Comparison of ENCODE assay signal across 22 mouse cellular contexts in the genomic region with DNA sequence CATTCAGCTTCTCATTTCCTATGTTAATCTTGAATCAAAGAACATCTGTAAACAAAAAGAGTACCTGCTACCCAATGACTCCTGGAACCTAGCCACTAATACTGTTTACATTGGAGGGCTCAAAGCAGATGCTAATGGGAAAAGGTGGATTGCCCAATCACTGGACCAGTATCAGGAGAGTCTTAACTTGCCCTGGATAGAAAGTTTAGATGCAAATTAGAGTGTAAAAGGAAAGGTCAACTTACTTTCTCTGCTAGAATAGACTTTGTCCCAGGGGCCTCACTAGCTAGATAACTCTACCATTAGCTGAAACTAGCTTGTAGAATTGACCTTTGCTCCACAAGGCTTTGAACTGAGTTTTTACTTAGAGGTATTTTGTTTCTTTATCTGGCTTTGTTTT.
DNase-seq lines count a peak whose midpoint lies in the region; ATAC-seq lines count a peak whose summit lies in the region.
"Had no signal": no experiment of that assay in that cellular context is flagged by ENCODE, and none has a peak within 500 bp of the region (broad histone marks: within the 10 kb centered on the region; RNA-seq: fewer than 3 reads in every experiment).

No protein-coding gene starts in this region.

- no peak overlapping the region for H3K27ac ChIP-seq in embryonic facial prominence, embryonic 14.5 days (replicated peaks; ENCODE audit: low read depth, low read length)
- H3K27ac ChIP-seq in embryonic facial prominence, embryonic 10.5 days (replicated peaks): no peak overlapping the region
- H3K27ac ChIP-seq in liver, embryonic 13.5 days: no peak overlapping the region
- H3K27ac ChIP-seq: forebrain, embryonic 12.5 days; left cerebral cortex, adult 2 months; macrophage; midbrain, embryonic 10.5 days had no signal

- H3K36me3 ChIP-seq in embryonic facial prominence, embryonic 14.5 days (ENCODE audit: control insufficient read depth, insufficient read depth, low read length): no peaks in the 10 kb centered on the region
- no peaks in the 10 kb centered on the region for H3K36me3 ChIP-seq in embryonic facial prominence, embryonic 10.5 days (replicated peaks)
- H3K36me3 ChIP-seq in liver, embryonic 13.5 days: no peaks in the 10 kb centered on the region
- H3K36me3 ChIP-seq: forebrain, embryonic 12.5 days; midbrain, embryonic 10.5 days had no signal

- no peak overlapping the region for H3K4me3 ChIP-seq in embryonic facial prominence, embryonic 14.5 days (ENCODE audit: low read depth, low read length)
- no peak overlapping the region for H3K4me3 ChIP-seq in embryonic facial prominence, embryonic 10.5 days
- H3K4me3 ChIP-seq in liver, embryonic 13.5 days (replicated peaks): no peak overlapping the region
- H3K4me3 ChIP-seq: forebrain, embryonic 12.5 days; left cerebral cortex, adult 2 months; midbrain, embryonic 10.5 days; myocyte had no signal

- no peaks in the 10 kb centered on the region for H3K4me1 ChIP-seq in embryonic facial prominence, embryonic 14.5 days (ENCODE audit: control insufficient read depth, insufficient read depth, low read length)
- no peaks in the 10 kb centered on the region for H3K4me1 ChIP-seq in embryonic facial prominence, embryonic 10.5 days
- no peaks in the 10 kb centered on the region for H3K4me1 ChIP-seq in liver, embryonic 13.5 days (replicated peaks)
- H3K4me1 ChIP-seq: forebrain, embryonic 12.5 days; midbrain, embryonic 10.5 days had no signal

- no peak for ATAC-seq in embryonic facial prominence, embryonic 14.5 days (ENCODE audit: low read depth)
- ATAC-seq in liver, embryonic 13.5 days (ENCODE audit: low read depth): peak; percentile 68
- ATAC-seq: hindbrain, embryonic 16.5 days; Patski had no signal

- no peak overlapping the region for H3K4me2 ChIP-seq in embryonic facial prominence, embryonic 14.5 days (ENCODE audit: low read depth, low read length)
- H3K4me2 ChIP-seq in liver, embryonic 13.5 days: no peak overlapping the region
- H3K4me2 ChIP-seq: forebrain, embryonic 12.5 days had no signal

- no peaks in the 10 kb centered on the region for H3K27me3 ChIP-seq in embryonic facial prominence, embryonic 14.5 days (replicated peaks; ENCODE audit: control insufficient read depth, insufficient read depth, low read length)
- no peaks in the 10 kb centered on the region for H3K27me3 ChIP-seq in embryonic facial prominence, embryonic 10.5 days (replicated peaks; ENCODE audit: low read depth, poor library complexity, severe bottlenecking)
- no peaks in the 10 kb centered on the region for H3K27me3 ChIP-seq in liver, embryonic 13.5 days
- H3K27me3 ChIP-seq: forebrain, embryonic 12.5 days; Patski had no signal

- H3K9ac ChIP-seq in embryonic facial prominence, embryonic 14.5 days (ENCODE audit: low read depth, low read length): no peak overlapping the region
- H3K9ac ChIP-seq in liver, embryonic 13.5 days: no peak overlapping the region
- H3K9ac ChIP-seq: forebrain, embryonic 12.5 days had no signal

- no peaks in the 10 kb centered on the region for H3K9me3 ChIP-seq in embryonic facial prominence, embryonic 14.5 days (ENCODE audit: control insufficient read depth, low read length)
- H3K9me3 ChIP-seq in embryonic facial prominence, embryonic 10.5 days: no peaks in the 10 kb centered on the region
- H3K9me3 ChIP-seq in liver, embryonic 13.5 days (replicated peaks): no peaks in the 10 kb centered on the region
- H3K9me3 ChIP-seq: forebrain, embryonic 12.5 days; midbrain, embryonic 10.5 days had no signal

- peak; percentile 26 for DNase-seq in embryonic facial prominence, embryonic 14.5 days (ENCODE audit: low spot score)
- DNase-seq in embryonic facial prominence, embryonic 10.5 days (ENCODE audit: low spot score): no peak
- peak; percentile 62 for DNase-seq in kidney, adult 9 months
- no peak for DNase-seq in kidney, postnatal 10 days
- peak; percentile 46 for DNase-seq in ZHBTc4 (ENCODE audit: low read depth, low spot score)
- DNase-seq in liver, embryonic 13.5 days: no peak
- DNase-seq in yolk sac, embryonic 10.5 days (ENCODE audit: low spot score): no peak
- DNase-seq in thymus, postnatal 10 days (ENCODE audit: low spot score in 2 of 2): no peak
- DNase-seq: adrenal gland, postnatal 36 days; cerebellum, adult 8-10 months; gastrocnemius, postnatal 36 days; layer of hippocampus, adult 9-11 months; left cerebral cortex, postnatal 4 days; lung, adult 2 months; thymus, postnatal 4 days had no signal

Comparison
In these comparisons a context has a peak if more than half of its experiments do, and no peak if none do; other contexts are left out.
1. DNase-seq: peak in embryonic facial prominence, embryonic 14.5 days (single experiment), kidney, adult 9 months (single experiment) and ZHBTc4 (single experiment); none in embryonic facial prominence, embryonic 10.5 days (single experiment), kidney, postnatal 10 days (single experiment), liver, embryonic 13.5 days (single experiment), yolk sac, embryonic 10.5 days (single experiment) and thymus, postnatal 10 days (0 of 2).